Mouse (Mus musculus): ENCODE measurements around the gene Olfr1287.

Olfr1287 gene

DNA sequence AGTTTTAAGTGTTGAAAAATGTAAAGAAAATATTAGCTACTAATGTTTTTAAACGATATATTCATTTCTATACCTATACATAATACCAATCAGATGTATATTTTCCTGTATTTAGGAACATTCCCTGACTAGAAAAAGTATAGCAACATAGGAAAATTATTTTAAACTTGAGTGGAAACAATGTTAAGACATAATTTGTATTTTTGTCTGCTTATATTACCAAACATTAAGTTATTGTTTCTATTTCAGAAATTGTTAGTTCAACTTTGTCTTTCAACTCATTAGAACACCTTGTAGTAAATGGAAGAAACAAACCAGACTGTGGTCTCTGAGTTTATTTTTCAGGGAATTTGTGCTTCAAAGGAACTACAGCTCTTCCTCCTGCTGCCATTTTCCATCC lies at the start of gene Olfr1287:
Gene Olfr1287, plus strand, starts transcription at position 301 of the 400 bp plus-strand sequence.
- DNase-seq: no peak

GRCm38 (mm10) chr2:111422931-111423330 lies 26.0 kb upstream of the Olfr1287 start, which contains the start of gene Olfr1286:
Gene Olfr1286, minus strand, starts transcription at chr2:111423115.
- no peak for DNase-seq

DNA sequence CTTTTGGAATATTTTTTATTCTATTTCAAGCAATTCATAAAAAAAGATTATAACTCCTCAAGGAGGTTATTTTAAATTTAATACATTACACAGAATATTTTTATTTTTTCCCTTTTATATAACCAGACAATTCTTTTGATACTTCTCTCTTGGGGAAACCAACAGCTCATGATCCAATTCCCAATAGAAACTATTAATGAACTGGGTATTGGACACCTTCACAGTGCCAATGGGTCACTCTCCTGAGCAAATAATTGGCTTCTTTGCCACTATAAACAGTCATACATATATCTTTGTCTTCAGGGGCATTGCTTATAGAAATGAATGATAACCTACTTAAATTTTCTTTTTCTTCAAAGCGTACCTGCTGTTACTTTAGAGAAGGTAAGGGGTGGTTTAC lies 24.9 kb downstream of the Olfr1287 start, which contains the start of gene Olfr1288:
Gene Olfr1288, plus strand, starts transcription at position 301 of the 400 bp plus-strand sequence.
- DNase-seq: no peak

DNA sequence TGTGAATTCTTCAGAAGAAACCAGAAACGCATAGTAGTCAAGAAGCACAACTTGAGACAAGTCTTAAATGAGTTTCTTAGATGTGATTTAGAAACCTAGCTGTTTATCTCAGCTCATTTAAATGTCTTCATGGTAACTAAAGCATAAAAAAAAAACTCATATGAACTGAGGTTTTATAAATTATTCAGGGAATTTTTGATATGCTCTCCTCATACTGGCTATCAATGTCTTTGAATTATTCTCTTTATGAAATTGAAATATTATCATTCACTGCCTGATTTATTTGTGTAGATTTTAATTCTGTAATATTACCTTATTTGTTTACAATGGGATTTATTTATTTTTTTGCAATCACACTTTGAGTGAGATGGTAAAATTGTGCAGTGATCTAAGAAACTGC lies 31.6 kb downstream of the Olfr1287 start, which contains the start of gene Olfr1289:
Gene Olfr1289, plus strand, starts transcription at position 301 of the 400 bp plus-strand sequence.
- no peak for DNase-seq

DNA sequence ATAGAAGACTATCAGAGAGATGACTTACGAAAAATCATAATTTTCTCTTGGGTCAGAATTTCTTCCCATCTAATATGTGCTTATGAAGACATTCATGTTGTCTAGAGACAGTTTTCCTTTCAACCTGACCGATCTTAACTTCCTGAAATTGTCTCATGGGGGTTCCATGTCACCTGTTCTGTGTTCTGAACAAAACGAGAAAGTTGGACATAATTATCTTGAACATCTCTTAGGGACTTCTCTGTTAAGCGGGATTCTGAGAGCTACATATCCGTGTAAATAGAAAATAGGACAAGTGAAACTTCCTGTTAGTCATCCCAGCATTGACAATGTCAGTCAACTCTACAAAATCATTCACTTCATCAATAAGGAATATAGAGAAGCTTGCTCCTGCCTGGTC lies 44.8 kb downstream of the Olfr1287 start, which contains the start of gene Olfr1290:
Gene Olfr1290, minus strand, starts transcription at position 101 of the 400 bp plus-strand sequence.
- DNase-seq: no peak

GRCm38 (mm10) chr2:111496880-111497279 lies 47.9 kb downstream of the Olfr1287 start, which contains the start of gene Olfr1291-ps1:
Gene Olfr1291-ps1, plus strand, starts transcription at chr2:111497180.
- DNase-seq: no peak
